Mouse (Mus musculus) embryo, embryonic 10 days (tissue): ENCODE results near the gene Klhl34.

Experiments
- DNase-seq: peaks from one replicate; pipeline ENCODE4 v3.0.0-alpha.2; 2015; ENCODE audit warnings: low spot score

Gene Klhl34

DNA sequence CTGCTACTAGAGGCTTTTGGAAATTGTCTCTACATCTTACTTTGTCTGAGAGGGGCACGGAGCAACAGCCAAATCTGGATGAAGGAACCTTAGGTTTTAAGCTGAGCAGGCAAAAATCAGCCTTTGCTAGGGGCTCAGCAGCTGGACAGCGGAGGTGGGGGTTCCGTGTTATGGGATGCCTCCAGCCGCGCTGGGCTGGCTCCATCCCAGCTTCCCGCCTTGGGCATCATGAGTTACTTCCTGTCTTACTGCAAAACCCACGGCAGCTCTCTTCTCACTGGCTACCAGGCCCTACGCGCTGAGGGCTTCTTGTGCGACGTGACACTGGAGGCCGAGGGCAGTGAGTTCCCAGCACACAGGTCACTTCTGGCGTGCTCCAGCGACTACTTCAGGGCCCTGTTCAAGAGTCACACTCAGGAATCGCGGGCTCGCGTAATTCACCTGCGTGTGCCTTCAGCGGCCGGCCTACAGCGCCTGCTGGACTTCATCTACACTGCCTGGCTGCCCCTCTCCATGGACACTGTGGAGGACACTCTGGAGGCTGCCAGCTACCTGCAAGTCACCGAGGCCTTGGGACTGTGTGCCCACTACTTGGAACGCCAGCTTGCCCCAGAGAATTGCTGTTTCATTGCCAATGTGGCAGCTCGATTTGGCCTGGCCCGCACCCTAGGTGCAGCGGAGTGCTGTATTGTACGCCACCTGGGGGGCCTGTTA lies at the start of gene Klhl34:
Gene Klhl34 (plus strand): TSS at position 229 of the 714 bp plus-strand sequence.
- peak; percentile 48 for DNase-seq

DNA sequence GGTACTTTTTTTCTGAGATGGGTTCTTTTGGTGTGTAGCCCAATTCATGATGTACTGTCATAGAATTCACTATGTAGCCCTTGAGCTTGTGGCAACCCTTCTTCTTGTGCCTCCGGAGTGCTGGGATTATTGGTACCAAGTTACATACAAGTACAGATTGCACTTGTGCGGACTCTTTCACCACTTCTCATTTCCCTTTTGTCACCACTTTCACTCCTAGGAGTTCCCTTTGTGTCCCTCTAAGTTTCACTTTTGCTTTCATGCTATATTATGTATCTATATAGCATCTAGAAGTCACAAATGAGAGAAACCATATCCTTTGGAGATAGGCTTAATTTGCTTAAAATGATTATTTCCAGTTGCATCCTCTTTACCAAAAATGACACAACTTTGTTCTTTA lies 16.6 kb upstream of the Klhl34 start:
- no peak for DNase-seq

DNA sequence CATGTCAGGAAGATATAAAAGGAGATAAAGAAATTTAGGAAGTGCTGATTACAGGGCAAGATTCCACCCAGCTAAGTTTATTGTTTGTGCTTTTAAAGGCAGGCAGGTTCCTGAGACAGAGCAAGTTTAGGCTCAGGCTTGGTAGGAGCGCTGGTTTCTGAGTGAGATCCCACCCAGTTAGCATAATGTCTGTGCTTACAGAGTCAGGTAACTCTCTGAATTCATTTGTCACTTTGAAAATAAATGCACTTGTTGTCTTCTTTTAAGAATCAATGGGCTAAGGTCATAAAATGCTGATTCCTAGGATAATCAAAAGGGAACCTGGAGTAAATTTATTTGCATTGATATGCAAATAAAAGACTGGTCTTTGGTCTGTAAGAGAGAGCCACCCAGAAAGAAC lies 8.5 kb upstream of the Klhl34 start:
- no peak for DNase-seq

DNA sequence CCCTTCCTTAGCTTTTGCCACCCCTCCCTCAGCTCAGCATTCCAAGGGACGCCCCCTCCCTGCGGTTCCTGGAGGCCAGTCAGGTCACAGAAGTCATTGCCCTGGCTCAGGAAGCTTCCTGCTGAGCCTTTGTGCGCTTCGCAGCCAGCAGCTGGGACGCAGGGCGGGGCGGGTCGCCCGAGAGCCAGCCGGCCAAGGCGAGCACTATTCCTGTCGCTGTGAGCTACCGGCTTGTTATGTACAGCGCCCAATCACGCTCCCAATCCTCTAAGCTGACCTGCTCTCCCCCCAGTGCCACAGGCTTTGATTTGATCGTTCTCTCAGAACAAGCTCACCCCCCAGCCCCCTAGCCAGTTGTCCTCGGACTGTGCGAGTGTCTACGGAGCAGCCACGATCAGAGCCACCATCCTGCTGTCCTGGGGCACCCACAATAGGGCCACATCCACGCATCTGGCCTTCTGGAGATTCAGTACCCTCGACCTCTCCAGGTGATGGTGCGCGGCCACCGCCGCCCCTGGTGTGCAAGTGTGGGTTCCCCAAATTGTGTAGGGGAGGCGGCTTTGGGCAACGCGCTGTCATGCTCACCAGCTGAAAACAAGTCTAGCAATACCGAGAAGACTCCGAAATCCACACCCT lies 546 bp upstream of the Klhl34 start:
- peak; percentile 76 for DNase-seq

DNA sequence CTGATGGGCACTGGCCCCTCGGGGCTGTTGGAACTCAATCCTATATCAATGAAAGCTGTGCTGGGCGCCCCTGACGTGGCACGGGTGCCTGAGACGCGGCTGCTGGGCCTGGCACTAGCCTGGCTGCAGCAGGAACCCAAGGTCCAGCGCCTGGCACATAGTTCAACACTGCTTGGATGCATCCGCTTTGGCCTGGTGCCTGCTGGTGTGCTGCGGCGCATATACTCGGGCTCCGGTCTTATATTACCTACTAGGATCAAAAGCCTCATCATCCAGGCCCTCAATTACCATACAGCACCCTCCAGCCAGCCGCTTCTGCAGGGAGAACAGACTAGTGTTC lies 656 bp downstream of the Klhl34 start:
- DNase-seq: no peak

DNA sequence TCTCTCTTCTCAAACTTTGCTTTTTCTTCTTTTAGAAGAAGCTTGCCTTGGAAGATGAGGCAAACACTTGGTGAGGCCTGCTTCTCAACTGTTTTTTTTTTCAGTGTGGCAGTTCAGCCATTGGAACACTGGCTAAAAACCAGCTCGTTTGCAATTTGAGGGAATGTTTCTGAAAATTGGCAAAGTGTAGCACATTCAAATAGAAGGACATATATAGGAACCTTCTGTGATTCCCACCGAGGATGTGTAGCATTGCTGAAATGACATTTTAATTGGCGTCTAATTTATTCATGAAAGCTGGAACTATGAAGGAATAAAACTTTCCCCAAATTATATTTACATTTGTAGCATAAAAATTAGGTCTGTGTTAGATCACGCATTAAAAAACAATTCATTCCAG lies 11.7 kb downstream of the Klhl34 start:
- DNase-seq: no peak
